Mouse (Mus musculus) Patski (cell line): ENCODE results near the gene Dock8. TPM values are rescaled to one million over a fixed set of nuclear protein-coding genes. Genes with fewer than 3 reads are reported as not detected.
A peak's percentile ranks its signal among the peaks of the same experiment; 100 is the strongest.

Experiments used
- ATAC-seq: fragments of 100-300 bp; one replicate; pipeline ENCODE4 v1.8.0; 2021
- CTCF ChIA-PET: fragments of 350-600 bp; sonication (Branson Sonifier 250); formaldehyde crosslinking; loops from one replicate; lab custom pipeline; 2022; ENCODE audit warnings: inconsistent platforms; lab: Charles Lee
- POLR2A ChIA-PET: fragments of 350-600 bp; sonication (Branson Sonifier 250); formaldehyde crosslinking; loops from one replicate; lab custom pipeline; 2022; ENCODE audit warnings: antibody characterized with exemption, inconsistent platforms; lab: Charles Lee
- DNase-seq: peaks from one replicate; pipeline ENCODE4 v3.0.0-alpha.2; 2011; ENCODE audit warnings: low read depth, low spot score
- H3K27me3 ChIP-seq: fragments of 371-371 bp; one replicate; pipeline ENCODE4 v1.5.1; 2021
- CTCF ChIP-seq: fragments of 100-300 bp; IDR thresholded peaks from one replicate; pipeline ENCODE4 v1.5.1; 2021
- in situ Hi-C: fragments of 300-500 bp; cut with MboI; formaldehyde crosslinking; loops from 3 replicates; pipeline ENCODE4 v1.11.1; 2018; ENCODE audit warnings: low pct_unique_long_range_greater_than_20kb, mixed read lengths
- polyA plus RNA-seq: library from polyadenylated mRNA; unstranded; gene quantifications from one replicate; pipeline ENCODE4 v1.2.3, GENCODE M21; 2021

Gene Dock8
- polyA plus RNA-seq, 1 experiment from 2014 or later: 11.3 TPM

DNA sequence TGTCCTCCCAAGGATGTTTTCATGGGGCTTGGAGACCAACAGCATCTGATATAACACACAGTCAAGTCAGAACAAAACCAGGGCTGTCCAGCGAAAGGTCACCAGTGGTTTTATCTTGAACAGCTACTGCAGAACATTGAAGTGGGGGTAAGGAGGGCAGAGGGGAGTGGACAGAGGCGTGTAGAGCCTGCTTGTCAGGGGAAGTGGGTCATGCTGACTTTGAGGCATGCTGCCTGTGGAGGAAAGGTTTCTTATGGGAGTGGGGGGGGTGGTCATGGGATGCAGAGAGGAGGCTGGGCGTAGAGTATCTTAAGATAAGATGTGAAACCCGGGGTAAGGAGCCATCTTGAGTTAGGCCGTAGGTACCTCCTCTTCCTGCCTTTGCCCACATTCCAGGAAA, 37.5 kb downstream of the Dock8 start:
- ATAC-seq: no peak
- TF ChIP-seq CTCF: no peak
- H3K27me3 ChIP-seq: no peaks in the 10 kb centered on the region
- DNase-seq: no peak
- POLR2A ChIA-PET: no interaction called here
- CTCF ChIA-PET: interaction anchor here (1.1 kb wide), 1 partner anchor 48 kb away, joined by 4 read pairs; no protein-coding TSS in a partner anchor
- in situ Hi-C loops: no loop called here

DNA sequence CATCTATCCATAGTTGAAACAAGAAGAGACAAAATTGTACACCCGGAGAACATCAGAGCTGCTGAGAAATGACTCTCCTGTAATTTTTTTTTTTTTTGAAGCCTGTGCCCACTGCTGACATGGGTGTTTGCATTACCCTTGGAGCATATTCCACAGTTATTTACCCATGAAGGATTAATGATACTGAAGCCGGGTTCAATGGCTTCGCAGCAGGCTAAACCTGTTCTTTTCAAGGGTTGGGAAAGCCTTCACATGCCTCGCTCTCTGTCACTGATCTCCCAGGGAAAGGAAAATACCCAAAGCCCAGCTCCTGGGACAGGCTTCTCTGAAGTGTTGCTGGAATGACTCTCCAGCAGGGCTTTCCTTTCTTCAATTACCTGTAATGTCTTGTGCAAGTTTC, 37.9 kb downstream of the Dock8 start:
- in situ Hi-C loops: no loop called here

DNA sequence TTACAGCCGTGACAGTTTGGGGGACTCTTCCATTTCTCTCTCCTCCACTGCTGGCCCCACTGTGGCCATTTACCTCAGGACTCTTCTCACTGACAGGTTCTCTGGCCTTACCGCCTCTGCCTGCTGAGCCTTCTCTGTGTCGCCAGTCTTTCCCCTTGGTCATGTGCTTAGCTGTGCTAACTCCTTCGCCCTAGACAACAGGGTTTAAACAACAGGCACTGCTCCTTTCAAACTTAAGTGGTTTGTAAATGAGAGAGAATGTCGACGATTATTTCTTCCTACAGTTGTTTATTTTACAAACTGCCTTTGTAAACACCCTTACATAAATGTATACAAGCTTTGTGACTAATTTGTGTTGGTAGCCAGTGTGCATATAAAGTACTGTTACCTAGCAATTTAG, 39.0 kb downstream of the Dock8 start:
- ATAC-seq (no peak), DNase-seq (no peak)
- H3K27me3 ChIP-seq: no peaks in the 10 kb centered on the region
- no peak for TF ChIP-seq CTCF
- CTCF ChIA-PET: no interaction called here
- in situ Hi-C loops: no loop called here
- POLR2A ChIA-PET: interaction anchor here (0.7 kb wide), 1 partner anchor 47 kb away, joined by 3 read pairs; no protein-coding TSS in a partner anchor

More for the DNA sequence above, 37.9 kb downstream of the Dock8 start:
- ChIA-PET POLR2A (no interaction called here), CTCF (interaction anchor here (1.1 kb wide), 1 partner anchor 47 kb away, joined by 4 read pairs; no protein-coding TSS in a partner anchor)
- no peak for TF ChIP-seq CTCF
- ATAC-seq (no peak), DNase-seq (no peak)
- H3K27me3 ChIP-seq: no peaks in the 10 kb centered on the region

DNA sequence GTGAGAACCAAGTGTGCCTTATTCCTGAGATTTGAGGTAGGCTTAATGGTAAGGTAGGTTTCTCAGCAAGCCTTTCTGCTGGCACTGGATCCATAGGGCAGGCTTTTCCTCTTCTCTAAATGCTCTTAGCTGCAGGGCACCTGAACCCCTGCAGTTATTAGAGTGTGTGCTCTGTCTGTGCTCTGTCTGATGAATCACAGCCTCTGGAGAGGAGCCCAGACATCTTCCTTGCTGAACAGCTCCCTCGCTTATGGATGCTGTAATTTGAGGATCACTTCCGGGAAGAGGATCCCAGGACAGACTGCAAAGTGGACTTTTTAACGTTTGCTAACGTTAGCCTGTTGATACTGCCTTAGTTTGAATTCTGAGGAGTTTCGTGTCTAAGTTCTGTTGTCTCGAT, 41.9 kb downstream of the Dock8 start:
- ChIA-PET POLR2A (no interaction called here), CTCF (interaction anchor here (1.0 to 2.2 kb wide), 6 partner anchors 11 to 56 kb away, joined by 3 to 6 read pairs (median 4); no protein-coding TSS in a partner anchor)
- in situ Hi-C loops: no loop called here

DNA sequence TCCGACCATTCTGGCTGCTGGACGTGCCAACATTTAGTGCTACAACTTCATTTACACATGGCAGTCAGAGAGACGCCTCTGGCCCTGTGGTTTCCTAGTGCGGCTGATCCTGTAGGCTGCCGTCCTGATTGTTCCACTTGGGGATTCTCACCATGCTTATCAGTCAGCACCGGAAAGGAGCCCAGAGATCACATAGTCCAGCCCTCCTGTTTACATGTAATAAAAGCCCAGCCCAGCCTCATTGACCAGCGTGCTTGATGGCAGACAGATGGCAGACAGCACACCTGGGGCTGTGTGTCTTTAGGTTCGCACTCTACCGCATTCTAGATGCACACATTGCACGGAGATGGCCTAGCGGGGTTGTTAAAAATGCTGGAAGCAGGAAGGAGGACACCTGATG, 43.6 kb downstream of the Dock8 start:
- in situ Hi-C loops: no loop called here
- no peak for TF ChIP-seq CTCF
- ATAC-seq (no peak), DNase-seq (no peak)
- ChIA-PET CTCF (no interaction called here), POLR2A (interaction anchor here (0.6 kb wide), 1 partner anchor 887 kb away, joined by 3 read pairs; no protein-coding TSS in a partner anchor)
- no peaks in the 10 kb centered on the region for H3K27me3 ChIP-seq

More for the DNA sequence above, 41.9 kb downstream of the Dock8 start:
- TF ChIP-seq CTCF: no peak
- peak; percentile 78 for ATAC-seq
- peak; percentile 57 for DNase-seq
- H3K27me3 ChIP-seq: no peaks in the 10 kb centered on the region

DNA sequence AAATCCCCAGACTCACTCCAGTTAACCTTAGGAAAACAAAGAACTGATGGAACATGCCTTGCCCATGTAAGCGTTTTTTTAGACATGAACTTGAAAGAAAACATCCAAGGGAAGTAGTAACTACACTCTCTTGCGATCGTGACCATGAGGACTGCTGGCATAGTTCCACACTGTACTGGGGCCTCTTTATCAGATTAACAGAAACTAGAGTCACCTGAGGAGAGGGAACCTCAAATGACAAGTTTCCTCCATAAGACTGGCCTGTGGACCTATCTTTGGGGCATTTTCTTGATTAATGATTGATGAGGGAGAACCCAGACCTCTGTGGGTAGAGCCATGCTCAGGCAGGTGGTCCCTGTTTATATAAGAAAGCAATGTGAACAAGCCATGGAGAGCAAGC, 44.7 kb downstream of the Dock8 start:
- no peak for ATAC-seq
- ChIA-PET POLR2A (no interaction called here), CTCF (no interaction called here)
- no peak for DNase-seq
- peaks cover 2% of the 10 kb centered on the region for H3K27me3 ChIP-seq
- TF ChIP-seq CTCF: no peak
- in situ Hi-C loops: no loop called here

DNA sequence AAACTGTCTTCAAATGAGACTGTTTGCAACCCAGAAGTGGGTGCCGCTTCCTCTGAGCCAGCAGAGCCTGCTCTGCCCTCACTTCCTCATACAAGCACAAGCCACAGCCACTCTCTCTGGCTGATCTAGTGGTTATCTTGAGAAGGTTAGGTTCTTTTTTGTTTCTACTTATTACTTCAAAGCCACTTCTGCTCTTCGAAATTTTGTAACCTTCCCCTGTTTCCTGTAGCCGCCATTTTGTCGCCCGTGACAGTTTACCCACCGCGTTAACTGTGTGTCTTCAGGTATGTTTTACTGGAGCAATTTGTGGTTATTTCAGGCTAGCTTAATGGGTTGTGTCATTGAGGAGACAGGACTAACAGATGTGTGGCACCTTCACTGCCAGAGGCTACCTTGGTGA, 53.0 kb downstream of the Dock8 start:
- in situ Hi-C loops: no loop called here
- CTCF ChIA-PET: interaction anchor here (1.8 kb wide), 1 partner anchor 10 kb away, joined by 5 read pairs; no protein-coding TSS in a partner anchor
- TF ChIP-seq CTCF: no peak
- no peak for DNase-seq
- no peak for ATAC-seq
- peaks cover 4% of the 10 kb centered on the region for H3K27me3 ChIP-seq
- POLR2A ChIA-PET: no interaction called here

DNA sequence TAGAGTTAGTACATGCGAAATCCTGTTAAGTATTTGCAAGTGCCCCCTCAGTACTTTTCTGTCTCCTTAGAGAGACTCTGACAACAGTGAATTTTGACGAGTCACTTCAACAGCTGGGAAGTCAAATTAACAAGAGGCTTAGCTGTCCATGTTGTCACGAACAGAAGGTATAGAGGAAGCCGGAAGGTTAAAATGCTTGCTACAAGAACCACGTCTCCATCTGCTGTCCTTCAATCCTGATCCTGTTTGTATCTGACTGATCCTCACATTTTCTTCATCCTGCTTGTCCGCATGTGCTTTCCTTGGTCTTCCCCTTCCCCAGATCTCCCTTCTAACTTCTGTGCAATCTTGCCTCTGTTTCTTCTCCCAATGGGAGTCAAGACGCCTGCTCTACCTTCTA, 53.8 kb downstream of the Dock8 start:
- in situ Hi-C loops: no loop called here
- DNase-seq (no peak), ATAC-seq (no peak)
- TF ChIP-seq CTCF: no peak
- CTCF ChIA-PET: interaction anchor here (1.8 kb wide), 1 partner anchor 11 kb away, joined by 5 read pairs; no protein-coding TSS in a partner anchor
- peaks cover 4% of the 10 kb centered on the region for H3K27me3 ChIP-seq
- POLR2A ChIA-PET: no interaction called here

DNA sequence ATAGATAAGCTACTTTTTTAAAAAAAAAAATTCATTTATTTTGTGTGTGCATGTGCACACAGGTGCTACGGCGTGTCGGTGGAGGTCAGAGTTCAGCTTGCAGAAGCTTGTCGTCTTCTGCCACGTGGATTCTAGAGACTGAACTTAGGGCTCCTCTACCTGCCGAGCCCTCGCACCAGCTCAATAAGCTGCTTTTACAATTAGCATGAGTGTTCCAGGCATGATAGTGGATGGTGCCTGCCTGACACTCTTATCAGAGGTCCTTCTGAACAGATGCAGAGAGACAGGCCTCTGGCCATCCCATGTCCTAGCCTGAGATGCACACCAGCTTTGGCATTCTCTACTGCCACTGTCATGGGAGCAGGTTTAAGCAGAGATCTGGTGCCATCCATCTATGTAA, 55.7 kb downstream of the Dock8 start:
- TF ChIP-seq CTCF: no peak
- H3K27me3 ChIP-seq: no peaks in the 10 kb centered on the region
- DNase-seq (no peak), ATAC-seq (no peak)
- ChIA-PET CTCF (interaction anchor here (0.9 to 1.1 kb wide), 2 partner anchors 25 to 52 kb away, joined by 3 read pairs; no protein-coding TSS in a partner anchor), POLR2A (no interaction called here)
- in situ Hi-C loops: no loop called here

DNA sequence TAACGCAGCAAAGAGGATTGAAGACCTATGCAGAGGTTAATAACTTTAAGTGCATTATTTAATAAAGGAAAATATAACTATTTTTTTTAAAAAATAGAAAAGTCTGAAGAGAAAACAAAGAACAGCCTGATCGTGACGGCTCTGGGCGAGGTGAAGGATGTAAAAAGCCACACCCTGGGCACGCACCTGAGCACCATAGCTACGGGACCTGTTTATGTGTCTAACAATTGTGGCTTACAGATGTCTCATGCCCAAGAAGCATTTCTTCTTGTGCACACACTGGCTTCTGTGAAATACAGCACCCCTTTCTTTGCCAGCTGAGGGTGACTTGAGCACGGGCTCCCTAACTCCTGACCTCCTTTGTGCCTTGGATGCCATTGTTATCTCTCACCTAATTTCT, 56.2 kb downstream of the Dock8 start:
- ChIA-PET CTCF (interaction anchor here (1.1 kb wide), 1 partner anchor 52 kb away, joined by 3 read pairs; no protein-coding TSS in a partner anchor), POLR2A (no interaction called here)
- no peak for TF ChIP-seq CTCF
- ATAC-seq (no peak), DNase-seq (no peak)
- in situ Hi-C loops: no loop called here
- H3K27me3 ChIP-seq: no peaks in the 10 kb centered on the region

DNA sequence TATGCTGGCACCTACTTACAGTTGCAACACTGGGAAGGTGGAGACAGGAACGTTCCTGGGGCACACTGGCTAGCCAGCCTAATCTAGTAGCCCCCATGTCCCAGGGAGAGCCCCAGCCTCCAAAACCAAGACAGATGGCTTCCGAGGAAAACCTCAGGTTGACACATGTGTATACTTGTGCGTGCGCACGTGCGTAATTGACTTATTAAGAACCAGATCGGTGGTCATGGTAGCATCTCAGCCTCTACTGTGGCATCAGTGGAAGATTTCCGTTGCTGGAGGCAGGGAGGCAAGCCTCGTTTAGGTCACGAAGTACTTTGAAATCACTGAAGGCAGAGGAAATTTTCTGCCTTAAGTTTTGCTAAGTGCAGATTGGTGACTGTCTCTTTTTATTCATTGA, 56.9 kb downstream of the Dock8 start:
- no peak for ATAC-seq
- no peak for TF ChIP-seq CTCF
- no peak for DNase-seq
- ChIA-PET POLR2A (no interaction called here), CTCF (no interaction called here)
- H3K27me3 ChIP-seq: no peaks in the 10 kb centered on the region
- in situ Hi-C loops: no loop called here
